Mouse (Mus musculus) liver, postnatal 0 days (tissue): ENCODE measurements around the gene Atp2b2. TPM values are rescaled to one million over a fixed set of nuclear protein-coding genes. Genes with fewer than 3 reads are reported as not detected.

Experiments used
- ATAC-seq: fragments of 200-750 bp; cut with Nextera tagmentation; 2 replicates; pipeline ENCODE4 v1.8.0; 2017; ENCODE audit warnings: mild to moderate bottlenecking, moderate library complexity
- DNase-seq: peaks from one replicate; pipeline ENCODE4 v3.0.0-alpha.2; 2016
- H3K27ac ChIP-seq: fragments of 300-500 bp; sonication (generic); 2 replicates; pipeline ENCODE4 v1.5.1; 2014; ENCODE audit warnings: antibody characterized with exemption, moderate library complexity, mild to moderate bottlenecking, low read depth
- H3K27me3 ChIP-seq: fragments of 300-500 bp; sonication (generic); 2 replicates; pipeline ENCODE4 v1.6.1; 2014; ENCODE audit warnings: low read length, control low read depth, mixed read lengths; ENCODE audit not compliant: insufficient read depth
- H3K36me3 ChIP-seq: fragments of 300-500 bp; sonication (generic); replicated peaks from 2 replicates; pipeline ENCODE4 v1.6.1; 2014; ENCODE audit warnings: mild to moderate bottlenecking, control low read depth, low read length, moderate library complexity, mixed read lengths; ENCODE audit not compliant: insufficient read depth
- H3K4me1 ChIP-seq: fragments of 300-500 bp; sonication (generic); 2 replicates; pipeline ENCODE4 v1.6.1; 2014; ENCODE audit warnings: antibody characterized with exemption, mild to moderate bottlenecking, control low read depth; ENCODE audit not compliant: insufficient read depth
- H3K4me2 ChIP-seq: fragments of 300-500 bp; sonication (generic); 2 replicates; pipeline ENCODE4 v1.6.1; 2014; ENCODE audit warnings: low read depth, mild to moderate bottlenecking, low read length, moderate library complexity, mixed read lengths
- H3K4me3 ChIP-seq: fragments of 300-500 bp; sonication (generic); 2 replicates; pipeline ENCODE4 v1.5.1; 2014; ENCODE audit warnings: low read depth, low read length
- H3K9ac ChIP-seq: fragments of 300-500 bp; sonication (generic); replicated peaks from 2 replicates; pipeline ENCODE4 v1.6.1; 2014; ENCODE audit warnings: mild to moderate bottlenecking, moderate library complexity
- H3K9me3 ChIP-seq: fragments of 300-500 bp; sonication (generic); 2 replicates; pipeline ENCODE4 v1.6.1; 2016; ENCODE audit warnings: mild to moderate bottlenecking, control low read depth, low read length, mixed read lengths
- CTCF ChIP-seq: sonication (generic); IDR thresholded peaks from 2 replicates; pipeline ENCODE4 v1.5.1; 2016; ENCODE audit warnings: antibody characterized with exemption, low read depth
- EP300 ChIP-seq: IDR thresholded peaks from 2 replicates; pipeline ENCODE4 v1.6.1; 2016; ENCODE audit warnings: antibody characterized with exemption, low read depth, mild to moderate bottlenecking
- WGBS: fragments of 180-500 bp; shearing (Covaris S2); extraction: QIAGEN DNeasy Blood & Tissue Kit; methylation state at CpG from one replicate; pipeline ENCODE4 v1.1.7; 2014; ENCODE audit not compliant: insufficient replicate concordance; 5-methylcytosine and 5-hydroxymethylcytosine counted together
- polyA plus RNA-seq: library from polyadenylated mRNA; unstranded; fragments of >200 nt; fragmentation: Nextera tagmentation; extraction: Ambion mirVana; gene quantifications from 2 replicates; pipeline ENCODE4 v1.2.1, GENCODE M21; 2015

The Atp2b2 gene
- polyA plus RNA-seq, 1 experiment from 2014 or later, result 0.41 TPM

DNA sequence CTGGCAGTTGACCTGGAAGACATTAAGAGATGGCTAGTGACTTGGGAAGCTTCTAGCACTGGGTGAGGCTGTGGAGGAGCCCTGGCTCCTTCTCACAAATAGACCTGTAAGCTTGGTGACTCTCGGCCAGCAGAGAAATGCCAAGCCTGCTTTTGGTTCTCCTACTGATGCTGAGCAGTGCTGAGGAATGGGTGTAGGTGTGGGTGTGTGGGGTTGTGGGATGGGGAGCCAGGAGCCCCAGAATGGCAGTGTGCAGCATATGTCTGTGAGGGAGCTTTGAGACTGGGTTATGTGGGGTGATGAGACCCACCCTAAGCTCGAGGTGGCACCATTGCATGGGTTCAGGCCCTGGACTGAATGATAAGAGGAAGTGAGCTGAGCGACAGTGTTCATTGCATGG is 129.7 kb downstream of the Atp2b2 start:
- ATAC-seq (no peak), DNase-seq (no peak)
- no peak for TF ChIP-seq CTCF
- TF ChIP-seq EP300, result no peak
- no peaks in the 10 kb centered on the region for H3K27me3 ChIP-seq
- no peaks in the 10 kb centered on the region for H3K9me3 ChIP-seq
- 59% methylated on average over 3 of the region's 3 CpGs for WGBS
- no peak overlapping the region for H3K4me2 ChIP-seq
- H3K9ac ChIP-seq, result no peak overlapping the region
- no peaks in the 10 kb centered on the region for H3K36me3 ChIP-seq
- H3K4me1 ChIP-seq, result no peaks in the 10 kb centered on the region
- no peak overlapping the region for H3K4me3 ChIP-seq
- H3K27ac ChIP-seq, result no peak overlapping the region

GRCm38 (mm10) chr6:113911094-113911493 is 131.3 kb downstream of the Atp2b2 start:
- Histone ChIP-seq H3K9ac (no peak overlapping the region), H3K4me2 (no peak overlapping the region), H3K27ac (no peak overlapping the region), H3K36me3 (no peaks in the 10 kb centered on the region), H3K4me3 (no peak overlapping the region), H3K4me1 (no peaks in the 10 kb centered on the region), H3K9me3 (no peaks in the 10 kb centered on the region), H3K27me3 (no peaks in the 10 kb centered on the region)
- peak; percentile 51 for TF ChIP-seq CTCF
- TF ChIP-seq EP300, result no peak
- ATAC-seq (no peak), DNase-seq (no peak)
- 72% methylated on average over 16 of the region's 16 CpGs for WGBS

GRCm38 (mm10) chr6:113910411-113911055 is 131.9 kb downstream of the Atp2b2 start:
- ATAC-seq (no peak), DNase-seq (no peak)
- H3K27ac ChIP-seq, result no peak overlapping the region
- no peaks in the 10 kb centered on the region for H3K36me3 ChIP-seq
- H3K9me3 ChIP-seq, result no peaks in the 10 kb centered on the region
- TF ChIP-seq EP300 (no peak), CTCF (no peak)
- no peaks in the 10 kb centered on the region for H3K4me1 ChIP-seq
- no peak overlapping the region for H3K4me2 ChIP-seq
- H3K4me3 ChIP-seq, result no peak overlapping the region
- no peak overlapping the region for H3K9ac ChIP-seq
- WGBS, result 75% methylated on average over 3 of the region's 3 CpGs
- H3K27me3 ChIP-seq, result no peaks in the 10 kb centered on the region

GRCm38 (mm10) chr6:113909836-113910235 is 132.6 kb downstream of the Atp2b2 start:
- H3K9me3 ChIP-seq, result no peaks in the 10 kb centered on the region
- TF ChIP-seq EP300, result no peak
- no peak for TF ChIP-seq CTCF
- no peak overlapping the region for H3K9ac ChIP-seq
- H3K4me3 ChIP-seq, result no peak overlapping the region
- H3K4me2 ChIP-seq, result no peak overlapping the region
- DNase-seq (no peak), ATAC-seq (no peak)
- H3K36me3 ChIP-seq, result no peaks in the 10 kb centered on the region
- no peaks in the 10 kb centered on the region for H3K27me3 ChIP-seq
- H3K27ac ChIP-seq, result no peak overlapping the region
- no peaks in the 10 kb centered on the region for H3K4me1 ChIP-seq
- WGBS, result 61% methylated on average over 5 of the region's 5 CpGs

- TF ChIP-seq CTCF (peak; percentile 68), EP300 (no peak)
- H3K36me3 ChIP-seq, result no peaks in the 10 kb centered on the region
- ATAC-seq, result no peak
- H3K27ac ChIP-seq, result no peak overlapping the region
- no peaks in the 10 kb centered on the region for H3K4me1 ChIP-seq
- H3K4me2 ChIP-seq, result no peak overlapping the region
- no peak overlapping the region for H3K4me3 ChIP-seq
- no peaks in the 10 kb centered on the region for H3K9me3 ChIP-seq
- no peaks in the 10 kb centered on the region for H3K27me3 ChIP-seq
- DNase-seq, result no peak
- H3K9ac ChIP-seq, result no peak overlapping the region
Measured at GRCm38 (mm10) chr6:113908066-113908465, 134.3 kb downstream of the Atp2b2 start.

DNA sequence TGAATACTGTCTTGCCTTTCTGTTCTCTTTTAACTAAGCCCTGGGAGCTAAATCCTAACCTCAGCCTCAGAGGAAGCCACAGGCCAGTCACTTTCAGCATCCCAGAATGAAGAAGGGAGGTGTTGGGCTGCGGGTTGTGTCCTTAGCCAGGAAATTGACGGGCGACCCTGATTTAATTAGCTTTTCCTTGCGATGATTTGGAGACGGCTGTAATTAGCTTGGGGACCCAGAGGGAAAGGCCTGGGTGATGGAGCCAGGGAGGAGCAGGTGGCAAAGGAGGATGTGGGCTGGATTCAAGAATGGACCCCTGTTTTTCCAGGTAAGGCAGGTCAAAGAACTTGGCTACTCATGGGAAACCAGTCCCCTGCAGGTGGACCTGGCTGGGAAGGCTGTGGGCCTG is 138.0 kb downstream of the Atp2b2 start:
- Histone ChIP-seq H3K4me1 (no peaks in the 10 kb centered on the region), H3K4me2 (no peak overlapping the region), H3K36me3 (no peaks in the 10 kb centered on the region), H3K27me3 (no peaks in the 10 kb centered on the region), H3K27ac (no peak overlapping the region), H3K9ac (no peak overlapping the region), H3K9me3 (no peaks in the 10 kb centered on the region), H3K4me3 (no peak overlapping the region)
- ATAC-seq (no peak), DNase-seq (no peak)
- WGBS, result 78% methylated on average over 5 of the region's 5 CpGs
- TF ChIP-seq CTCF, result no peak
- no peak for TF ChIP-seq EP300
